Mouse (Mus musculus) forebrain, embryonic 11.5 days (tissue): ENCODE measurements around the gene Pnmt. TPM values are rescaled to one million over a fixed set of nuclear protein-coding genes. Genes with fewer than 3 reads are reported as not detected.

Experiments used
- ATAC-seq: fragments of 200-750 bp; cut with Nextera tagmentation; replicated peaks from 2 replicates; pipeline ENCODE4 v1.8.0; 2017; ENCODE audit warnings: moderate TSS enrichment; ENCODE audit not compliant: low FRiP score
- DNase-seq: peaks from one replicate; pipeline ENCODE4 v3.0.0-alpha.2; 2017; ENCODE audit warnings: low spot score
- H3K27ac ChIP-seq: fragments of 300-500 bp; sonication (generic); 2 replicates; pipeline ENCODE4 v1.5.1; 2014; ENCODE audit warnings: low read depth, low read length
- H3K27me3 ChIP-seq: fragments of 300-500 bp; sonication (generic); 2 replicates; pipeline ENCODE4 v1.6.1; 2014; ENCODE audit warnings: mild to moderate bottlenecking, low read length, mixed read lengths; ENCODE audit not compliant: control insufficient read depth, insufficient read depth
- H3K36me3 ChIP-seq: fragments of 300-500 bp; sonication (generic); 2 replicates; pipeline ENCODE4 v1.6.1; 2014; ENCODE audit warnings: mild to moderate bottlenecking, low read length, moderate library complexity, mixed read lengths; ENCODE audit not compliant: control insufficient read depth, insufficient read depth
- H3K4me1 ChIP-seq: fragments of 300-500 bp; sonication (generic); replicated peaks from 2 replicates; pipeline ENCODE4 v1.6.1; 2014; ENCODE audit warnings: low read length, mixed read lengths; ENCODE audit not compliant: control insufficient read depth, insufficient read depth
- H3K4me2 ChIP-seq: fragments of 300-500 bp; sonication (generic); 2 replicates; pipeline ENCODE4 v1.6.1; 2014; ENCODE audit warnings: low read depth, mild to moderate bottlenecking, low read length, moderate library complexity, mixed read lengths; ENCODE audit not compliant: severe bottlenecking
- H3K4me3 ChIP-seq: fragments of 300-500 bp; sonication (generic); 2 replicates; pipeline ENCODE4 v1.5.1; 2014; ENCODE audit warnings: low read depth, low read length
- H3K9ac ChIP-seq: fragments of 300-500 bp; sonication (generic); 2 replicates; pipeline ENCODE4 v1.6.1; 2014; ENCODE audit warnings: low read length
- H3K9me3 ChIP-seq: fragments of 300-500 bp; sonication (generic); 2 replicates; pipeline ENCODE4 v1.6.1; 2016; ENCODE audit warnings: low read length, mixed read lengths; ENCODE audit not compliant: control insufficient read depth
- WGBS: fragments of 180-500 bp; shearing (Covaris S2); extraction: QIAGEN DNeasy Blood & Tissue Kit; methylation state at CpG from one replicate; pipeline ENCODE4 v1.1.7; 2014; 5-methylcytosine and 5-hydroxymethylcytosine counted together
- polyA plus RNA-seq: library from polyadenylated mRNA; unstranded; fragments of >200 nt; fragmentation: Nextera tagmentation; extraction: Ambion mirVana; gene quantifications from 2 replicates; pipeline ENCODE4 v1.2.1, GENCODE M21; 2014

The Pnmt gene
- polyA plus RNA-seq, 1 experiment from 2014 or later = not detected

GRCm38 (mm10) chr11:98355732-98356299, 30.4 kb upstream of the Pnmt start:
- WGBS = 11% methylated on average over 6 of the region's 6 CpGs
- Histone ChIP-seq H3K4me3 (no peak overlapping the region), H3K27me3 (peaks cover 20% of the 10 kb centered on the region), H3K9me3 (no peaks in the 10 kb centered on the region), H3K27ac (no peak overlapping the region), H3K4me2 (no peak overlapping the region), H3K9ac (no peak overlapping the region), H3K4me1 (peaks cover 12% of the 10 kb centered on the region), H3K36me3 (no peaks in the 10 kb centered on the region)
- no peak for ATAC-seq
- peak; percentile 74 for DNase-seq

DNA sequence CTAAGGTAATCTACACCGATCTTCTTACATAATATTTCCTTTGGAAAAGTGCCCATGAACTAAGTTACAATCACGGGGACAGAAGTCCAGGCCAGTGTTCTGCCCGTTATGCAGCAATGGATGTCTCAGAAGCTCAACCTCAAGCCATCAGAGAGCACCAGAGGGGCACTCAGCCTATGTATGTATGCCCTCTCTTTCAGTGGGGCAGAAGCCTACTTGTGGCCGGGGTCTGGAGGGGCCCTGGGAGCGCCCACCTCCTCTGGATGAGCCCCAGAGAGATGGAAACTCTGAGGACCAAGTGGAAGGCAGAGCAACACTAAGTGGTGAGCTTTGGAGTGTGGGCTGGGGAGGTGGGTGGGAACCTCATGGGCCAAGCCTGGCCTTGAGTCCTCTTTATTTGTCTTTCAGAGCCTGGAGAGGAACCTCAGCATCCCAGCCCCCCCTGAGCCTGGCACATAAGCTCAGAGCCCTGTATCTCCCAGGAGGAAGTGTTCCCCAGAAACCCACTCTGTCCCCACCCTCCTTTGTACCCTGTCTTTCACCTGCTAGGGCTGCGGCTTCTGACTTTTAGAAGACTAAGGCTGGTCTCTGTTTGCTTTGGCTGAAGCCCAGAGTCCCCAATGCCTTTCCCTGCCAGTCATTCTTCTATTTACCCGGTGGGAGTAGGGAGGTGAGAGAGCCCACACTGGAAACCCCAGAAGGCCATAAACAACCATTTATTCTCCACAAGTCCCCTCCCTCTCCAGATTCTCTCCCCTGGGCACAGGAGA, 29.4 kb upstream of the Pnmt start:
- ATAC-seq (no peak), DNase-seq (no peak)
- H3K9ac ChIP-seq = no peak overlapping the region
- peaks cover 12% of the 10 kb centered on the region; the same call in 1 of the 2 replicates for H3K27me3 ChIP-seq
- 86% methylated on average over 7 of the region's 7 CpGs for WGBS
- peaks cover 12% of the 10 kb centered on the region for H3K4me1 ChIP-seq
- H3K4me3 ChIP-seq = no peak overlapping the region
- H3K9me3 ChIP-seq = no peaks in the 10 kb centered on the region
- H3K4me2 ChIP-seq = no peak overlapping the region
- no peaks in the 10 kb centered on the region for H3K36me3 ChIP-seq
- no peak overlapping the region for H3K27ac ChIP-seq

DNA sequence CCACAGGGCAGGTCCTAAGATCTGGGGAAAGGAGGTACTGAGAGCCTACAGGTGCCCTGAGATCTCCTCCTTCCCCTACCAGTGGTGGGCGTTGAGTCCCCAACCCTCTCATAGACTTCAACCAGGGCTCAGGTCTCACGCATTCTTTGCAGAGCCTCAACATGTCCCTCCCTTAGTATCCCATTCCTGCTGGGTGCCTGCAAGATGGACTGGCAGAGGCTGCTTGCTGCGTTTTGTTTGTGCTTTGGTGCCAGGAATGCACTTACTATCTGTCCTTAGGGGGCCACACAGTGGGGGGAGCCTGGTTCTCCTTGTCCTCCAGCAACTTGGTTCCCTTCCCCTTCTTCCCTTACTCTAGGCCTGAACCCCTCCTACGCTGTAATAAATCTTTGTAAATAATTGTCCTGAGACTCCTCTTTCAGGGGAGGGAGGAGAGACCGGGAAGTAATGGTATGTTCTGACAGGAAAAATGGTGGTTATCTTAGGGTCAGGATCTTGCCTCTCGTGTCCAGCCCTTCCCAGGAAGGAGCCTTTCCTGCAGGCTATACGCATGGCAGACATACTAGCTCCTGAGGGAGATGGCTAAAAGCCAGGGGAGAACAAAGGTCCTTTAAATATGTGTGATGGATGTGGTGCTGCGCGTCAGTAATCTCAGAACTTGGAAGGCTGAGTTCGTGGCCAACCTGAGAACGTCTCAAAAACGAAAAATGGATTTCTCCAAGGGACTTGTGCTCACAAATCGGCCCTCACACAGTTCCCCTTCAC, 28.7 kb upstream of the Pnmt start:
- DNase-seq (no peak), ATAC-seq (0 out of 2 replicates have a peak, but pooled peaks have one; percentile 4)
- H3K27ac ChIP-seq = no peak overlapping the region
- H3K9me3 ChIP-seq = no peaks in the 10 kb centered on the region
- WGBS = 8% methylated on average over 13 of the region's 13 CpGs
- peak overlapping the region; percentile 75 for H3K9ac ChIP-seq
- H3K4me2 ChIP-seq = peak overlapping the region; percentile 78
- H3K4me3 ChIP-seq = peak overlapping the region; percentile 74
- H3K4me1 ChIP-seq = peaks cover 12% of the 10 kb centered on the region
- H3K27me3 ChIP-seq = peaks cover 7% of the 10 kb centered on the region; the same call in 1 of the 2 replicates
- H3K36me3 ChIP-seq = no peaks in the 10 kb centered on the region

- ATAC-seq (peak; percentile 86), DNase-seq (peak; percentile 96)
- Histone ChIP-seq H3K27ac (peak within 1 kb of the TSS; percentile 50; the same call in 1 of the 2 replicates), H3K9me3 (no peaks in the 10 kb centered on the region), H3K36me3 (no peaks in the 10 kb centered on the region), H3K4me2 (peak within 1 kb of the TSS; percentile 78), H3K27me3 (peaks cover 5% of the 10 kb centered on the region; the same call in 1 of the 2 replicates), H3K4me3 (peak within 1 kb of the TSS; percentile 74), H3K9ac (peak within 1 kb of the TSS; percentile 75), H3K4me1 (peaks cover 12% of the 10 kb centered on the region)
- under 1% methylated on average over 60 of the region's 60 CpGs for WGBS
These were observed 27.8 kb upstream of the Pnmt start, which contains the start of gene Stard3 for GRCm38 (mm10) chr11:98358161-98359083. TSS of gene Stard3 (plus strand) at chr11:98358368.

DNA sequence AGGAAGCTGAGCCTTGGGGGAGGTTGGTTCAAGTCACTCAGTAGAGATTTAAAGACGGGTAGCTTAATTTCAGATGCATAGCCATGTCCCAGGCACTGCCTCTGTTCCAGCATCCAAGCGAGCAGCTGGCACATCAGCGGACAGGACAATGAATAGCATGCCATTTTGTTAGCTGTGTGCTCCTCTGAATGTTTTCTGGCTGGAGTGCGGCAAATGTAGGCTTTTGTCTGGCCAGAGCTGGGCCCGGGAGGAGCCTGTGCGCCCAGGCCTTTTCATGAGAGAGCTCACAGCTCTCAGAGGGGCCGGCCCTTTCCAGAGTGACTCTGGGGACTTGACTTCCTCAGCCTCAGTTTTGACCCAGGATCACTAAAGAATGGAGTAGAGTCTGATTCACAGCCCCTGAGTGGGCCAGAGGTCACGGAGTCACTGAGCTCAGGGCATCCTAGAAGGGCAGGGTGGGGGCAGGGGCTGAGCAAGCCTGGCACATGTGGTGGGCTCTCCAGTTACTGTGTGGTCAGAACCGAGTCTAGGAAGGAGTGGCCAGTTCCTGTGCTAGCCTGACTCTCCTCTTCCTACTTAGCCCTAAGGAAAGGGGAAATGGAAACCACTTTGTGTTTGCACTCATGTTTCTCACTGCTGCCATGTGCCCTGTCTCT, 25.3 kb upstream of the Pnmt start:
- no peak overlapping the region for H3K4me2 ChIP-seq
- DNase-seq (no peak), ATAC-seq (no peak)
- WGBS = 58% methylated on average over 9 of the region's 9 CpGs
- H3K27ac ChIP-seq = no peak overlapping the region
- H3K9ac ChIP-seq = no peak overlapping the region; the same call in 1 of the 2 replicates
- no peaks in the 10 kb centered on the region for H3K27me3 ChIP-seq
- H3K9me3 ChIP-seq = no peaks in the 10 kb centered on the region
- no peak overlapping the region for H3K4me3 ChIP-seq
- no peaks in the 10 kb centered on the region for H3K36me3 ChIP-seq
- peaks cover 12% of the 10 kb centered on the region for H3K4me1 ChIP-seq

DNA sequence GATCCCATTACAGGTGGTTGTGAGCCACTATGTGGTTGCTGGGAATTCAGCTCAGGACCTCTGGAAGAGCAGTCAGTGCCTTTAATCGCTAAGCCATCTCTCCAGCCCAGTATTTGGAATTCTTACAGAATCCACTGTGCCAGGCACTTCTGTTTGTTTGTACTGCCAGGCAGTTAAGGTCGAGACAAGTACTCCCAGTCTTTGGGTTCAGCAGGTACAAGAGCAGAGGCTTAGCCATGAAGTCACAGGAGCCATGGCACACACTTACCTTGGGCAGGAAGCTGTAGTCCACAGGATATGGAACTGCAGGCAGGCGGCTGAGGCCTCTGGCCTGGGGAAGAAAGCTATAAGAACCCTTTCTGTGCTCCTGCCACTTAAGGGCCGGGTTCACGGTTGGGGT, 22.4 kb upstream of the Pnmt start:
- Histone ChIP-seq H3K4me3 (no peak overlapping the region), H3K27me3 (no peaks in the 10 kb centered on the region), H3K9ac (no peak overlapping the region), H3K4me2 (no peak overlapping the region), H3K9me3 (no peaks in the 10 kb centered on the region), H3K27ac (no peak overlapping the region), H3K36me3 (no peaks in the 10 kb centered on the region), H3K4me1 (peaks cover 7% of the 10 kb centered on the region)
- 79% methylated on average over 5 of the region's 5 CpGs for WGBS
- DNase-seq (no peak), ATAC-seq (no peak)

DNA sequence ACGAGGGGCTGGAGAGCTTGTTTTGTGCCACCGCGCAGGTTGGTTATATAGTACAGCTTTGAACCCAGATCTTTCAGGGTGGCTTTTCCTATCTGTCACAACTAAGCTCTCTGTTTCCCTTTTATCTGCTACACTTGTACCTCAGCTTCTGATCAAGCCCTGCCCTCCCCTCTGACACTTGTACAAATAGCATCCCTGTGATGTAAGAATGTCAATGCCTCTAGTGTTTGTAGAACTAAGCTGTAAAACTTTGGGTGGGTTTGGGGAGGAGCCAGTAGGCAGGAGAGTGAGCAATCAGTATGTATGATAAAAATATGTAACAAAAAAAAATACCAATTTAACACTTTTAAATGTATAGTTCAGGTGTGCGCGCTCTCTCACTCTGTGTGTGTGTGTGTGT, 21.8 kb upstream of the Pnmt start:
- Histone ChIP-seq H3K4me1 (peaks cover 1% of the 10 kb centered on the region), H3K4me3 (no peak overlapping the region), H3K4me2 (no peak overlapping the region), H3K27ac (no peak overlapping the region), H3K27me3 (no peaks in the 10 kb centered on the region), H3K9ac (no peak overlapping the region), H3K36me3 (no peaks in the 10 kb centered on the region), H3K9me3 (no peaks in the 10 kb centered on the region)
- 95% methylated on average over 5 of the region's 5 CpGs for WGBS
- DNase-seq (no peak), ATAC-seq (no peak)
